In genomic region chr10:67187001-67187453, GRCm38 (mm10) we compare ENCODE assay signal across 8 mouse cellular contexts.
A peak's percentile ranks its signal among the peaks of the same experiment; 100 is the strongest.
DNase-seq lines count a peak whose midpoint lies in the region; ATAC-seq and TF ChIP-seq lines count a peak whose summit lies in the region.

No protein-coding gene starts in this region.

- no peak overlapping the region for H3K27ac ChIP-seq in midbrain, embryonic 12.5 days (replicated peaks)

- peaks cover 8% of the 10 kb centered on the region for H3K36me3 ChIP-seq in E14TG2a.4 (ENCODE audit: insufficient read depth, low read length)
- H3K36me3 ChIP-seq in midbrain, embryonic 12.5 days, result no peaks in the 10 kb centered on the region

- intact Hi-C loops in left cerebral cortex, postnatal 36 days (cut with DNase I), result loop anchor here (5.0 kb wide), 3 partner anchors 40 to 90 kb away; partner anchors contain the start of genes Jmjd1c and Reep3
- intact Hi-C loops in gastrocnemius, postnatal 14 days (cut with DNase I; ENCODE audit: low total_unique reads), result no loop called here

- no peaks in the 10 kb centered on the region for H3K9me3 ChIP-seq in E14TG2a.4 (ENCODE audit: low read length)
- H3K9me3 ChIP-seq in midbrain, embryonic 12.5 days, result no peaks in the 10 kb centered on the region

- no peak for TF ChIP-seq CTCF in E14TG2a.4 (conservative IDR thresholded peaks at IDR 0.05; ENCODE audit: low read length)

- no peak for ATAC-seq in midbrain, embryonic 12.5 days (ENCODE audit: low FRiP score, low read depth)

- H3K4me3 ChIP-seq in E14TG2a.4 (replicated peaks; ENCODE audit: low read length), result peak overlapping the region; percentile 69
- peak overlapping the region; percentile 47 for H3K4me3 ChIP-seq in midbrain, embryonic 12.5 days

- no peaks in the 10 kb centered on the region for H3K27me3 ChIP-seq in E14TG2a.4 (ENCODE audit: insufficient read depth, low read length)
- no peaks in the 10 kb centered on the region for H3K27me3 ChIP-seq in midbrain, embryonic 12.5 days

- peak; percentile 24 for DNase-seq in adrenal gland, postnatal 25 days
- peak; percentile 58 for DNase-seq in forelimb bud, embryonic 11.5 days (ENCODE audit: low read depth, low spot score)
- peak; percentile 42 for DNase-seq in kidney, postnatal 10 days
- no peak for DNase-seq in left cerebral cortex, postnatal 36 days (ENCODE audit: low spot score in 2 of 2)
- DNase-seq in gastrocnemius, postnatal 14 days, result no peak
- no peak for DNase-seq in layer of hippocampus, postnatal 25 days (ENCODE audit: extremely low spot score in 1 of 2, low spot score in 1 of 2)

- H3K4me1 ChIP-seq in E14TG2a.4 (replicated peaks; ENCODE audit: low read depth, low read length), result peaks cover 74% of the 10 kb centered on the region
- peaks cover 22% of the 10 kb centered on the region for H3K4me1 ChIP-seq in midbrain, embryonic 12.5 days

- WGBS in midbrain, embryonic 12.5 days, result 5% methylated on average over 5 of the region's 5 CpGs

- no peak overlapping the region for H3K9ac ChIP-seq in midbrain, embryonic 12.5 days (replicated peaks)

- H3K4me2 ChIP-seq in midbrain, embryonic 12.5 days (replicated peaks), result peak overlapping the region; percentile 61

Comparison
In these comparisons a context has a peak if more than half of its experiments do, and no peak if none do; other contexts are left out.
1. DNase-seq: peak in adrenal gland, postnatal 25 days (single experiment), forelimb bud, embryonic 11.5 days (single experiment) and kidney, postnatal 10 days (single experiment); none in left cerebral cortex, postnatal 36 days (0 of 2), gastrocnemius, postnatal 14 days (single experiment) and layer of hippocampus, postnatal 25 days (0 of 2).